Mouse (Mus musculus) left cerebral cortex, adult 8-10 months (tissue): Measurements from ENCODE around the gene Etnk2. TPM values are rescaled to one million over a fixed set of nuclear protein-coding genes. Genes with fewer than 3 reads are reported as not detected.
"Not testable (repeated sequence)": the region's sequence is repeated elsewhere in the genome, so short reads cannot be mapped to it uniquely, and the experiment has no call there.

Source experiments
- DNase-seq, 2 experiments: peaks; one replicate each; pipeline ENCODE4 v3.0.0; 2022; ENCODE audit warnings: low spot score in 2 of 2
- total RNA-seq, 4 experiments: library from RNA; stranded (reverse); gene quantifications; 2 replicates each; pipeline ENCODE4 v1.2.4; 2022

Etnk2 gene
- total RNA-seq, result 1 to 10 TPM; 7.1 to 9.9 (median 7.9) TPM

GRCm38 (mm10) chr1:133363276-133364021, at the start of gene Etnk2:
TSS of gene Etnk2 (plus strand) at chr1:133363572.
- DNase-seq, result peak; percentile 60 to 73

- DNase-seq, result no peak
Observed at GRCm38 (mm10) chr1:133314364-133314763, 49.0 kb upstream of the Etnk2 start.

GRCm38 (mm10) chr1:133315775-133316174, 47.6 kb upstream of the Etnk2 start:
- DNase-seq, result no peak

- DNase-seq, result no peak
Observed at GRCm38 (mm10) chr1:133316577-133316976, 46.8 kb upstream of the Etnk2 start.

GRCm38 (mm10) chr1:133317149-133317548, 46.2 kb upstream of the Etnk2 start:
- no peak for DNase-seq

GRCm38 (mm10) chr1:133321267-133321925, 42.0 kb upstream of the Etnk2 start, which contains the start of gene Kiss1:
TSS of gene Kiss1 (plus strand) at chr1:133321875.
- no peak for DNase-seq

- no peak for DNase-seq
Observed at GRCm38 (mm10) chr1:133323333-133323732, 40.0 kb upstream of the Etnk2 start.

- DNase-seq, result no peak
Observed at GRCm38 (mm10) chr1:133325951-133326350, 37.4 kb upstream of the Etnk2 start.

- DNase-seq, result no peak
Observed at GRCm38 (mm10) chr1:133327094-133327493, 36.3 kb upstream of the Etnk2 start.

GRCm38 (mm10) chr1:133328299-133328795, 35.0 kb upstream of the Etnk2 start:
- DNase-seq, result no peak

- DNase-seq, result no peak
Observed at GRCm38 (mm10) chr1:133328896-133329637, 34.3 kb upstream of the Etnk2 start.

- no peak for DNase-seq
Observed at GRCm38 (mm10) chr1:133329638-133329964, 33.8 kb upstream of the Etnk2 start.

- DNase-seq, result no peak
Observed at GRCm38 (mm10) chr1:133331142-133331541, 32.2 kb upstream of the Etnk2 start.

GRCm38 (mm10) chr1:133332656-133333430, 30.5 kb upstream of the Etnk2 start:
- no peak for DNase-seq

GRCm38 (mm10) chr1:133333937-133334336, 29.4 kb upstream of the Etnk2 start:
- DNase-seq, result no peak

- DNase-seq, result not testable (repeated sequence)
Observed at GRCm38 (mm10) chr1:133340403-133340802, 23.0 kb upstream of the Etnk2 start.

- DNase-seq, result no peak
Observed at GRCm38 (mm10) chr1:133344357-133344756, 19.0 kb upstream of the Etnk2 start.

- no peak for DNase-seq
Observed at GRCm38 (mm10) chr1:133346531-133346930, 16.8 kb upstream of the Etnk2 start.

- no peak for DNase-seq
Observed at GRCm38 (mm10) chr1:133347226-133347625, 16.1 kb upstream of the Etnk2 start.

- no peak for DNase-seq
Observed at GRCm38 (mm10) chr1:133347693-133348520, 15.5 kb upstream of the Etnk2 start.
